In genomic region chr13:110722170-110722569, GRCm38 (mm10) we compare ENCODE assay signal across 29 mouse cellular contexts.
DNase-seq lines count a peak whose midpoint lies in the region; ATAC-seq lines count a peak whose summit lies in the region.
"Had no signal": no experiment of that assay in that cellular context is flagged by ENCODE, and none has a peak within 500 bp of the region (broad histone marks: within the 10 kb centered on the region; RNA-seq: fewer than 3 reads in every experiment).

No protein-coding gene starts in this region.

- H3K27ac ChIP-seq in midbrain, embryonic 14.5 days (replicated peaks; ENCODE audit: low read depth, low read length), result no peak overlapping the region
- no peak overlapping the region for H3K27ac ChIP-seq in midbrain, embryonic 13.5 days
- H3K27ac ChIP-seq in embryonic facial prominence, embryonic 10.5 days (replicated peaks), result peak overlapping the region; percentile 48
- H3K27ac ChIP-seq in embryonic facial prominence, embryonic 15.5 days (replicated peaks), result peak overlapping the region; percentile 53
- H3K27ac ChIP-seq in neural tube, embryonic 15.5 days (replicated peaks), result no peak overlapping the region
- H3K27ac ChIP-seq in intestine, embryonic 15.5 days, result no peak overlapping the region
- H3K27ac ChIP-seq: forebrain, embryonic 10.5 days; hindbrain, embryonic 12.5 days; hindbrain, postnatal 0 days; liver, embryonic 12.5 days; midbrain, embryonic 12.5 days had no signal

- no peaks in the 10 kb centered on the region for H3K4me1 ChIP-seq in midbrain, embryonic 14.5 days (ENCODE audit: control insufficient read depth, insufficient read depth, low read length)
- no peaks in the 10 kb centered on the region for H3K4me1 ChIP-seq in midbrain, embryonic 13.5 days (replicated peaks)
- peaks cover 23% of the 10 kb centered on the region for H3K4me1 ChIP-seq in embryonic facial prominence, embryonic 10.5 days
- H3K4me1 ChIP-seq in embryonic facial prominence, embryonic 15.5 days, result peaks cover 26% of the 10 kb centered on the region
- 0 out of 2 replicates have a peak, but pooled peaks cover 2% of the 10 kb centered on the region for H3K4me1 ChIP-seq in neural tube, embryonic 15.5 days
- H3K4me1 ChIP-seq in intestine, embryonic 15.5 days (replicated peaks), result no peaks in the 10 kb centered on the region; the same call in 1 of the 2 replicates
- H3K4me1 ChIP-seq: forebrain, embryonic 10.5 days; hindbrain, embryonic 12.5 days; liver, embryonic 12.5 days; midbrain, embryonic 12.5 days had no signal

- H3K9ac ChIP-seq in midbrain, embryonic 14.5 days (replicated peaks; ENCODE audit: low read length), result no peak overlapping the region
- no peak overlapping the region for H3K9ac ChIP-seq in midbrain, embryonic 13.5 days (replicated peaks)
- H3K9ac ChIP-seq in embryonic facial prominence, embryonic 15.5 days, result no peak overlapping the region
- no peak overlapping the region for H3K9ac ChIP-seq in neural tube, embryonic 15.5 days (replicated peaks)
- H3K9ac ChIP-seq in intestine, embryonic 15.5 days, result no peak overlapping the region
- H3K9ac ChIP-seq: hindbrain, embryonic 12.5 days; liver, embryonic 12.5 days; liver, postnatal 0 days; midbrain, embryonic 12.5 days had no signal

- no peak overlapping the region for H3K4me3 ChIP-seq in midbrain, embryonic 14.5 days (replicated peaks; ENCODE audit: low read depth, low read length)
- no peak overlapping the region for H3K4me3 ChIP-seq in midbrain, embryonic 13.5 days (replicated peaks)
- no peak overlapping the region for H3K4me3 ChIP-seq in embryonic facial prominence, embryonic 10.5 days
- H3K4me3 ChIP-seq in embryonic facial prominence, embryonic 15.5 days (replicated peaks), result no peak overlapping the region
- no peak overlapping the region for H3K4me3 ChIP-seq in neural tube, embryonic 15.5 days (replicated peaks)
- no peak overlapping the region for H3K4me3 ChIP-seq in intestine, embryonic 15.5 days (replicated peaks)
- H3K4me3 ChIP-seq: forebrain, embryonic 10.5 days; hindbrain, embryonic 12.5 days; liver, embryonic 12.5 days; megakaryocyte, embryonic 14.5 days; midbrain, embryonic 12.5 days had no signal

- peak; percentile 19 for DNase-seq in midbrain, embryonic 14.5 days
- DNase-seq in embryonic facial prominence, embryonic 10.5 days (ENCODE audit: low spot score), result no peak
- no peak for DNase-seq in heart, adult 8-10 months (ENCODE audit: low spot score)
- DNase-seq: adrenal gland, postnatal 25 days; cerebellum, adult 8-10 months; cerebellum, postnatal 36 days; gastrocnemius, postnatal 14 days; heart, adult 11 months; heart, postnatal 36 days; kidney, postnatal 25 days; liver, postnatal 0 days; lung, postnatal 36 days; retina, postnatal 1 day; right cerebral cortex, postnatal 25 days; thymus, postnatal 25 days had no signal

- H3K36me3 ChIP-seq in midbrain, embryonic 14.5 days (ENCODE audit: control insufficient read depth, insufficient read depth, low read length), result no peaks in the 10 kb centered on the region
- no peaks in the 10 kb centered on the region for H3K36me3 ChIP-seq in midbrain, embryonic 13.5 days
- no peaks in the 10 kb centered on the region for H3K36me3 ChIP-seq in embryonic facial prominence, embryonic 10.5 days (replicated peaks)
- H3K36me3 ChIP-seq in embryonic facial prominence, embryonic 15.5 days, result no peaks in the 10 kb centered on the region
- H3K36me3 ChIP-seq in neural tube, embryonic 15.5 days, result no peaks in the 10 kb centered on the region
- H3K36me3 ChIP-seq in intestine, embryonic 15.5 days, result no peaks in the 10 kb centered on the region
- H3K36me3 ChIP-seq: forebrain, embryonic 10.5 days; hindbrain, embryonic 12.5 days; liver, embryonic 12.5 days; midbrain, embryonic 12.5 days had no signal

- H3K27me3 ChIP-seq in midbrain, embryonic 14.5 days (ENCODE audit: control insufficient read depth, insufficient read depth, low read length), result no peaks in the 10 kb centered on the region
- H3K27me3 ChIP-seq in midbrain, embryonic 13.5 days, result no peaks in the 10 kb centered on the region
- H3K27me3 ChIP-seq in embryonic facial prominence, embryonic 10.5 days (replicated peaks; ENCODE audit: low read depth, poor library complexity, severe bottlenecking), result no peaks in the 10 kb centered on the region
- no peaks in the 10 kb centered on the region for H3K27me3 ChIP-seq in embryonic facial prominence, embryonic 15.5 days
- no peaks in the 10 kb centered on the region for H3K27me3 ChIP-seq in neural tube, embryonic 15.5 days (replicated peaks)
- H3K27me3 ChIP-seq in intestine, embryonic 15.5 days (replicated peaks), result no peaks in the 10 kb centered on the region
- H3K27me3 ChIP-seq: hindbrain, embryonic 12.5 days; liver, embryonic 12.5 days; midbrain, embryonic 12.5 days had no signal

- WGBS in midbrain, embryonic 14.5 days, result 64% methylated on average over 10 of the region's 10 CpGs
- 74% methylated on average over 10 of the region's 10 CpGs for WGBS in midbrain, embryonic 13.5 days
- WGBS in embryonic facial prominence, embryonic 10.5 days, result 85% methylated on average over 10 of the region's 10 CpGs
- 32% methylated on average over 10 of the region's 10 CpGs for WGBS in embryonic facial prominence, embryonic 15.5 days
- 39% methylated on average over 10 of the region's 10 CpGs for WGBS in neural tube, embryonic 15.5 days
- 79% methylated on average over 10 of the region's 10 CpGs for WGBS in intestine, embryonic 15.5 days

- no peak for ATAC-seq in midbrain, embryonic 14.5 days (ENCODE audit: low FRiP score, low TSS enrichment)
- no peak for ATAC-seq in midbrain, embryonic 13.5 days
- ATAC-seq in embryonic facial prominence, embryonic 15.5 days (ENCODE audit: insufficient number of reproducible peaks, low FRiP score, low TSS enrichment, low read depth), result no peak
- no peak; the same call in 1 of the 2 replicates for ATAC-seq in neural tube, embryonic 15.5 days (ENCODE audit: low FRiP score)
- ATAC-seq in intestine, embryonic 15.5 days, result no peak
- ATAC-seq: CD4-positive, CD25-positive, alpha-beta regulatory T cell, adult 4 months; forebrain, embryonic 16.5 days; hindbrain, postnatal 0 days; intestine, embryonic 16.5 days; liver, embryonic 12.5 days; liver, postnatal 0 days had no signal

- no peak overlapping the region for H3K4me2 ChIP-seq in midbrain, embryonic 14.5 days (ENCODE audit: low read length)
- no peak overlapping the region for H3K4me2 ChIP-seq in midbrain, embryonic 13.5 days (replicated peaks)
- H3K4me2 ChIP-seq in embryonic facial prominence, embryonic 15.5 days (replicated peaks), result peak overlapping the region; percentile 31; the same call in 1 of the 2 replicates
- 0 out of 2 replicates have a peak overlapping the region, but pooled peaks have one; percentile 20 for H3K4me2 ChIP-seq in neural tube, embryonic 15.5 days
- H3K4me2 ChIP-seq in intestine, embryonic 15.5 days (replicated peaks), result no peak overlapping the region
- H3K4me2 ChIP-seq: heart, embryonic 11.5 days; hindbrain, embryonic 12.5 days; liver, embryonic 12.5 days; midbrain, embryonic 12.5 days had no signal

- H3K9me3 ChIP-seq in midbrain, embryonic 14.5 days (ENCODE audit: control insufficient read depth, low read length), result no peaks in the 10 kb centered on the region
- no peaks in the 10 kb centered on the region for H3K9me3 ChIP-seq in midbrain, embryonic 13.5 days
- H3K9me3 ChIP-seq in embryonic facial prominence, embryonic 10.5 days, result no peaks in the 10 kb centered on the region
- H3K9me3 ChIP-seq in embryonic facial prominence, embryonic 15.5 days (replicated peaks), result no peaks in the 10 kb centered on the region
- H3K9me3 ChIP-seq in neural tube, embryonic 15.5 days (replicated peaks), result no peaks in the 10 kb centered on the region
- no peaks in the 10 kb centered on the region for H3K9me3 ChIP-seq in intestine, embryonic 15.5 days
- H3K9me3 ChIP-seq: forebrain, embryonic 10.5 days; hindbrain, embryonic 12.5 days; liver, embryonic 12.5 days; megakaryocyte, embryonic 14.5 days; midbrain, embryonic 12.5 days had no signal

Comparison
In these comparisons a context has a peak if more than half of its experiments do, and no peak if none do; other contexts are left out.
1. H3K27ac ChIP-seq: peak in embryonic facial prominence, embryonic 10.5 days (single experiment) and embryonic facial prominence, embryonic 15.5 days (single experiment); none in midbrain, embryonic 14.5 days (single experiment), midbrain, embryonic 13.5 days (single experiment), neural tube, embryonic 15.5 days (single experiment) and intestine, embryonic 15.5 days (single experiment).
2. H3K4me2 ChIP-seq: peak in embryonic facial prominence, embryonic 15.5 days (single experiment) and neural tube, embryonic 15.5 days (single experiment); none in midbrain, embryonic 14.5 days (single experiment), midbrain, embryonic 13.5 days (single experiment) and intestine, embryonic 15.5 days (single experiment).